Mouse (Mus musculus) liver, adult 2 months (tissue): ENCODE measurements at regions not wholly inside any gene's neighbourhood (a gene's known extent, or its start where the extent isn't known, plus 50 kb on each side); places are given as distances from the start of the nearest gene placed in this dataset.

Experiments
- CTCF ChIP-seq: fragments of 200-500 bp; IDR thresholded peaks from 2 replicates; pipeline ENCODE4 v1.5.1; 2011; ENCODE audit warnings: low read depth, low read length, control low read depth
- POLR2A ChIP-seq: fragments of 200-500 bp; IDR thresholded peaks from 2 replicates; pipeline ENCODE4 v1.6.1; 2011; ENCODE audit warnings: low read length, control low read depth; ENCODE audit not compliant: insufficient read depth; ENCODE audit errors: extremely low read depth

DNA sequence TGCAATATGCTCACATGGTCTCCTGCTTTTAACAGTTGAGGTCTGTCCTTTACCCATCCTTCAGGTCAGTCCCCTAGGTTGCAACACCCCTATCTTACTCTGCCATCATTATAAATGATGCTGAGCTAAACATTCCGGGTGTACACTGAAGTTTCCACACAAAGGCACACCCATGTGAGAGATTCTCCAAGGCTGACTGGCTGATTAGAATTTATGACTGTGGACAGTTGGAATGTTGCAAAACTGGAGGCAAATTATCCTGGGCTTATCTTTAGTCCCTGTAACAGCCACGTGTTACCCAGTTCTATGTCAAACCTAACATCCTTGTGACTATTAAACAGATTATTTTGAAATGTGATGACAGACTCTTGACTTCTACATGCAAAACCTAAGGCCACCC is 149.8 kb upstream of the Jmjd1c start:
- TF ChIP-seq POLR2A, result no peak
- TF ChIP-seq CTCF, result no peak
